13 mouse cellular contexts compared by ENCODE assay signal in the genomic region with DNA sequence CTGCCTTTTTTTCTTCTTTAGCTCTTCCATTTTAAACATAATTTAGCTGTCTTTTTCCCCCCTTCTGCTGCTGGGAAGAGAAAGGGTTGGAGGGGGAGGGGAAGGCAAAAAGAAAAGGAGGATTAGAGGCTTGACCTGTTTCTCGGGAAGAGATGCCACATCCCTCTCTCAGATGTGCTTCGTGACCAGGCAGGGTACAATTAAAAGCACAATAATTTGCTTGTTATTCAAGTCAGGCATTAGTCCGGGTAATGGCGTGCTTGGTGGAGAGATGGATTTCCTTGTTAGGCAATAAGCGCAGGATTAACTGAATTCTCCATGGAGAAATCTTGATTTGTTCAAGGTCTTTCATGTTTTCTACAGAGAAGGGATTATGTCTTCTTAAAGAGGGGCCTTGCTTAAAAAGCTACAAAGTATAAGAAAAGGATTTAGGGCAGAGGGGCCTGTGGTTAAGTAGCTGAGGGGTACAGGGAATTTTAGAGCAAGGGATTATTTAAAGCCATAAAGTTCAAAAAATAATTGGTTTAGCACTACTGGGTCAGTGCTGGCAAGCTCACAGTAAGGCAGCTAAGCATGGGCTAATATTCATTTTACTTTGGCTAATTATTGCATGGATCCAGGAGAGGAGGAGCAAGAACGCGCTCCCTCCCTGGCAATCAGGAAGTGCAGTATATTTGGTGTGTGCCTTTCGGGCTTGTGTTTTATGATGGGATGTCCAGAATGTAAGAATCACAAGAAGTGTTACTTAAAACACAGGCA.
DNase-seq lines count a peak whose midpoint lies in the region; ATAC-seq and TF ChIP-seq lines count a peak whose summit lies in the region.
"Had no signal": no experiment of that assay in that cellular context is flagged by ENCODE, and none has a peak within 500 bp of the region (broad histone marks: within the 10 kb centered on the region; RNA-seq: fewer than 3 reads in every experiment).

No protein-coding gene starts in this region.

- ATAC-seq in midbrain, postnatal 0 days (ENCODE audit: low FRiP score), result no peak
- ATAC-seq in embryonic facial prominence, embryonic 14.5 days (ENCODE audit: low read depth), result peak; percentile 58
- no peak for ATAC-seq in hindbrain, postnatal 0 days

- H3K27ac ChIP-seq in midbrain, embryonic 10.5 days (replicated peaks), result no peak overlapping the region; the same call in 1 of the 2 replicates
- H3K27ac ChIP-seq in midbrain, postnatal 0 days (ENCODE audit: low read depth, low read length), result no peak overlapping the region; the same call in 1 of the 2 replicates
- H3K27ac ChIP-seq in embryonic facial prominence, embryonic 14.5 days (replicated peaks; ENCODE audit: low read depth, low read length), result no peak overlapping the region
- no peak overlapping the region for H3K27ac ChIP-seq in hindbrain, postnatal 0 days

- no peak overlapping the region for H3K9ac ChIP-seq in midbrain, postnatal 0 days (replicated peaks; ENCODE audit: low read length, poor library complexity, severe bottlenecking)
- H3K9ac ChIP-seq in embryonic facial prominence, embryonic 14.5 days (ENCODE audit: low read depth, low read length), result no peak overlapping the region
- no peak overlapping the region for H3K9ac ChIP-seq in hindbrain, postnatal 0 days (replicated peaks; ENCODE audit: low read length)

- peak overlapping the region; percentile 16 for H3K4me3 ChIP-seq in midbrain, embryonic 10.5 days
- H3K4me3 ChIP-seq in midbrain, postnatal 0 days (ENCODE audit: low read depth, low read length), result no peak overlapping the region
- no peak overlapping the region for H3K4me3 ChIP-seq in embryonic facial prominence, embryonic 14.5 days (ENCODE audit: low read depth, low read length)
- H3K4me3 ChIP-seq in hindbrain, postnatal 0 days (ENCODE audit: low read length), result no peak overlapping the region

- H3K4me2 ChIP-seq in midbrain, postnatal 0 days (ENCODE audit: low read depth, low read length, poor library complexity, severe bottlenecking), result no peak overlapping the region
- no peak overlapping the region for H3K4me2 ChIP-seq in embryonic facial prominence, embryonic 14.5 days (ENCODE audit: low read depth, low read length)
- H3K4me2 ChIP-seq in hindbrain, postnatal 0 days (ENCODE audit: low read depth, low read length), result no peak overlapping the region
- H3K4me2 ChIP-seq: liver, embryonic 11.5 days had no signal

- H3K27me3 ChIP-seq in midbrain, embryonic 10.5 days (ENCODE audit: low read depth, poor library complexity, severe bottlenecking), result peaks cover 75% of the 10 kb centered on the region
- peaks cover 11% of the 10 kb centered on the region for H3K27me3 ChIP-seq in midbrain, postnatal 0 days (ENCODE audit: insufficient read depth, low read length)
- H3K27me3 ChIP-seq in embryonic facial prominence, embryonic 14.5 days (replicated peaks; ENCODE audit: control insufficient read depth, insufficient read depth, low read length), result peaks cover 12% of the 10 kb centered on the region
- H3K27me3 ChIP-seq in hindbrain, postnatal 0 days (ENCODE audit: insufficient read depth, low read length), result no peaks in the 10 kb centered on the region

- TF ChIP-seq CTCF in midbrain, postnatal 0 days (IDR thresholded peaks at IDR 0.05), result no peak
- no peak for TF ChIP-seq CTCF in hindbrain, postnatal 0 days (IDR thresholded peaks at IDR 0.05; ENCODE audit: low read depth)

- peak; percentile 69 for DNase-seq in midbrain, embryonic 10.5 days (ENCODE audit: low spot score)
- DNase-seq in midbrain, postnatal 0 days (ENCODE audit: low spot score), result no peak
- DNase-seq in embryonic facial prominence, embryonic 14.5 days (ENCODE audit: low spot score), result peak; percentile 81
- peak; percentile 34 for DNase-seq in hindbrain, postnatal 0 days (ENCODE audit: low spot score)
- peak; percentile 35 for DNase-seq in retina, postnatal 7 days (ENCODE audit: low read depth, low spot score)
- DNase-seq in ovary, postnatal 14 days (ENCODE audit: low spot score), result no peak
- DNase-seq in spleen, adult 18-20 months, result no peak
- DNase-seq in gastrocnemius, postnatal 14 days, result no peak
- DNase-seq: cerebellum, adult 9-11 months; heart, postnatal 4 days; kidney, adult 8-10 months; thymus, postnatal 14 days had no signal

- H3K9me3 ChIP-seq in midbrain, embryonic 10.5 days (replicated peaks), result no peaks in the 10 kb centered on the region; the same call in 1 of the 2 replicates
- H3K9me3 ChIP-seq in midbrain, postnatal 0 days (ENCODE audit: low read length), result no peaks in the 10 kb centered on the region
- H3K9me3 ChIP-seq in embryonic facial prominence, embryonic 14.5 days (ENCODE audit: control insufficient read depth, low read length), result no peaks in the 10 kb centered on the region
- H3K9me3 ChIP-seq in hindbrain, postnatal 0 days (ENCODE audit: low read length), result no peaks in the 10 kb centered on the region

- WGBS in midbrain, embryonic 10.5 days, result 15% methylated on average over 8 of the region's 8 CpGs
- 25% methylated on average over 8 of the region's 8 CpGs for WGBS in midbrain, postnatal 0 days
- 35% methylated on average over 8 of the region's 8 CpGs for WGBS in embryonic facial prominence, embryonic 14.5 days
- WGBS in hindbrain, postnatal 0 days, result 38% methylated on average over 8 of the region's 8 CpGs

- H3K36me3 ChIP-seq in midbrain, embryonic 10.5 days, result no peaks in the 10 kb centered on the region
- no peaks in the 10 kb centered on the region for H3K36me3 ChIP-seq in midbrain, postnatal 0 days (ENCODE audit: insufficient read depth, low read length)
- H3K36me3 ChIP-seq in embryonic facial prominence, embryonic 14.5 days (ENCODE audit: control insufficient read depth, insufficient read depth, low read length), result no peaks in the 10 kb centered on the region
- H3K36me3 ChIP-seq in hindbrain, postnatal 0 days (ENCODE audit: insufficient read depth, low read length), result no peaks in the 10 kb centered on the region

- intact Hi-C loops in gastrocnemius, postnatal 14 days (cut with DNase I; ENCODE audit: low total_unique reads), result loop anchor here (10.0 kb wide), 1 partner anchor 1819 kb away; no protein-coding TSS in a partner anchor

- H3K4me1 ChIP-seq in midbrain, embryonic 10.5 days, result peaks cover 49% of the 10 kb centered on the region
- peaks cover 10% of the 10 kb centered on the region; the same call in 1 of the 2 replicates for H3K4me1 ChIP-seq in midbrain, postnatal 0 days (ENCODE audit: insufficient read depth, low read length)
- H3K4me1 ChIP-seq in embryonic facial prominence, embryonic 14.5 days (ENCODE audit: control insufficient read depth, insufficient read depth, low read length), result peaks cover 10% of the 10 kb centered on the region
- H3K4me1 ChIP-seq in hindbrain, postnatal 0 days (ENCODE audit: insufficient read depth, low read length), result no peaks in the 10 kb centered on the region

Comparison
In these comparisons a context has a peak if more than half of its experiments do, and no peak if none do; other contexts are left out.
1. DNase-seq: peak in midbrain, embryonic 10.5 days (single experiment), embryonic facial prominence, embryonic 14.5 days (single experiment), hindbrain, postnatal 0 days (single experiment) and retina, postnatal 7 days (single experiment); none in midbrain, postnatal 0 days (single experiment), ovary, postnatal 14 days (single experiment), spleen, adult 18-20 months (0 of 2) and gastrocnemius, postnatal 14 days (single experiment).